Mouse (Mus musculus): ENCODE results near the gene Zyg11b.
A peak's percentile ranks its signal among the peaks of the same experiment; 100 is the strongest.

Gene Zyg11b

DNA sequence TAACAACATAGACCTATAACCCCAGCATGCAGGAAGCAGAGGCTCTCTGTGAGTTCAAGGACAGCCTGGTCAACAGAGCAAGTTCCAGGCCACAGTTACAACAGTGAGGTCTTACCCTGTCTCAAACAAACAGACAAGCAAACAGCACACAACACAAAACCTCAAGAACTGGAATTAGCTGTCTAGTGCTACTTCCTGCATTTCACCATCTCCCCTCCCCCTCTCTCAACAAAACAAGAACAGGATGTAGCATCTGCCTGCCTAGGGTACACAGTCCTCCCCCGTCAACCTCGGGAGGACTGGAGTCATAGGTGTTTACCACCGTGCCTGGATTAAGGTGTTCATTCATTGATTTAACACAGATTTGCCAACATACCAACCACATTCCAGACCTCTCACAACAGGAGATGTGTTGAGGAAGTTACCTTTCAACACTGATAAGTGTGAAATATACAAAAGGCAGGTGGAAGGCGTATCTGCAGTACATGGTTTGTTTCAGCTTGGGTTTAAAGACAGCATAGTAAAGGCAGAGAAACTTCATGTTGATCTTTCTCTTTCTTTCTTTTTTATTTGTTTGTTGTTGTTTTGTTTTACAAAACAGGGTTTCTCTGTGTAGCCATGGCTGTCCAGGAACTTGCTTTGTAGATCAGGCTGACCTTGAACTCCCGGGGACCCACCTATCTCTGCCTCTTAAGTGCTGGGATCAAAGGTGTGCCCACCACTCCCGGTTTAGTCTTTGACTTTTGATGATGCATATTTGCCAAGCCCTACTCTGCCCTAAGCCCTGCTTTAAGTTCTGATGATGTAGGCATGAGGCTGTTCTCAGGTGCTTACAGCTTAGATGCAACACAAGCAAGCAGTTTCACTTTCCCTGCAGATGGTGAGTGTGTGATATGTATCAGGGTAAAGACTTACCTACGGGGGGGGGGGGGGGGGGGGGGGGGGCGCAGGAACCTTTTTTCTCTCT, 18.0 kb upstream of the Zyg11b start:
- peak; percentile 25 for DNase-seq (ENCODE audit: low read depth, low spot score)

DNA sequence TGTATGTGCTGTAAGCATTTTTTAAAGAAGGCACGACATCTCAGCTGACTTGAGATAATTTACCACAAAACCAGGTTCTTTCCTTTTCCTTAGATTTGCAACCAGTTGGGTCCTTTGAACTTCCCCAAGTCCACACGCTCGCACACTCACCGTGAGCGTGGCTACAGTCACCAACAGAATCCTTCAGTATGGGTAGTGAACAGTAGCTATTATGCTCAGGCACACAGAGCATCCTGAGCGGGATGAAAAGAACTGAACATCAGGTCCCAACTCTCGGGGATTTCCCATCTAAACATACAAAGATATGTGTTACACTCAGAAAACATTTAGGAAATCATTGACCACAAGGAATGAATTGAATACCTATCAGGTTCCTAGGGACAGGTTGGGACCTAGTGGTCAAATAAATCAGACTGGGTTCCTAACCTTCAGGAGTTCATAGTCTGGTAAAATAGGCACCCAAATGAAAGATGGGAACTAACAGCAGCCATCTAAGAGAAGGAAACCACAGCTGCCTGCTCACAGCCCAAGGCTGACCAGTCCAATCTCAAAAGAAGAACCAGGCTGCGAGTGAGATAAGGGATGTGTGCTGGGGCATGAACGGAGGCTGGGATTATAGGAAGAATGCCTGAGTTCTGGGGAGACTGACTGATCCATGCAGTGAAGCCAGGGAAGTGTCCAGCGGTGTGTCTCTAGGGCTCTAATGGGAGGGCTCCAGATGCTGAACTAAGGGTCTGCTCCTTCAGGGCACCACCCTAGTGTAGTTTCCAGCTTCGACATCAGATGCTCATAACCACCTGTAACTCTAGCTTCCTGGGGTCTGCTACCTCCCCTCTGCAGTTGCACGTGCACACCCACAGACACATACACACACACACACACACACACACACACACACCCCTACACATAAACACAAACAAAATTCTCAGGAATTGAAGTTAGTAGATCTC, 17.0 kb upstream of the Zyg11b start:
- DNase-seq (ENCODE audit: low read depth, low spot score), result no peak

DNA sequence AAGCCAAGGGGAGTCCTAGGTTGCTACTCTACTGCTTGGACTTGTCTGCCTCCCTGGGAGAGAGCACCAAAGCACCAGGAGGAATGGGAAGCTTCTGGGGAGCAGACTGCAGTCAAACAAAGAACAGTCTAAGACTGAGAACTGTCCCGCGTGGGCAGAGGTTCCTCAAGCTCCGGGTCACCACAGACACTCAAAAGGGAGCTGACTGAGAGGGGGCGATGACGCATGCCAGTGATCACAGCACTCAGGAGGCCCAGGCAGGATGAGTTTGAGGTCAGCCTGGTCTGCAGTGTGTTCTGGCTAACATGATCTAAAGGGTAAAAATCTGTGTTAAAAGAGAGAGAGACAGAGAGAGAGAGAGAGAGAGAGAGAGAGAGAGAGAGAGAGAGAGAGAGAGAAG, 13.1 kb upstream of the Zyg11b start:
- DNase-seq (ENCODE audit: low read depth, low spot score), result no peak

DNA sequence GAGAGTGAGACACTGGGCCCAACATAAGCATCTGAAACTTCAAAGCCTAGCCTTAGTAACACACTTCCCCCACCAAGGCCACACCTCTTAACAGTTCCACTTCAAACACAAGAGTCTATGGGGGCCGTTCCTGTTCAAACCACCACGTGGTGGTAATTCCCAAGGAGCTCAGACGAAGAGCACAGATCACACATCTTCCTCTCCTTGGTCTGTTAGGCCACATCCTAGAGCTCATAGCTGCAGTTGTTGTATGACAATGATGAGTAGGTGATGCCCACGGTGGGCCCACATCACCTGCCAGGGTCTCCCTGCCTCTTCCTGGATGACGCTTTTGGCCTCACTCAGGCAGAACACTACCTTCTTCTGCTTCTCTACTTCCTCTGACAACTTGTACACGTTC, 9.8 kb upstream of the Zyg11b start:
- no peak for DNase-seq (ENCODE audit: low read depth, low spot score)

DNA sequence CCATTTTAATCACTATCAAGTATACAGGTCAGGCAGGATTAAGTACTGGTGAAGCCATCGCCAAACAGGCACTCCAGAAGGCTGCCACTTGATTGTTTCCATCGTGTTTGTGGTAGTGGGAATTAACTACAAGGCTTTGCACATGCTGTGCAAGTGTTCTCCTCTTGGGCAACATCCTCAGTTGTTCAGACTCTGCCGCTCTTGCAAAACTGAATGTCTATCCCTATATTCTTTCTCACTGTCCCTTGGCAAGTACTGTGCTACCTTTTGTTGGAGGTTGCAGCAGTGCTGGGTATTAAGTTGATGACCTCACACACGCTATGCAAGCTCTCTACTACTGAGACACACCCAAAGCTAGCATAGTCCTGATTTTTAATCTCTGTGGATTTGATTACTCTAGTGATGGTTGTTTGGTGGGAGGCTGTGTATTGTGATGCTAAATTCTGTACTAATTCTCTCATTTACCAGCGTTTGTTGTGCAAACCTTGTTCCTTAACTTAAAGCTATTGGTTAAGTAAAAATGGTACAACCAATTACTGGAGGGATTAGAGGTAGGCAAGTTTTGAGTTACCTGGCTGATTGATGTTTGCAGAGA, 1.5 kb upstream of the Zyg11b start:
- no peak for DNase-seq (ENCODE audit: low read depth, low spot score)

DNA sequence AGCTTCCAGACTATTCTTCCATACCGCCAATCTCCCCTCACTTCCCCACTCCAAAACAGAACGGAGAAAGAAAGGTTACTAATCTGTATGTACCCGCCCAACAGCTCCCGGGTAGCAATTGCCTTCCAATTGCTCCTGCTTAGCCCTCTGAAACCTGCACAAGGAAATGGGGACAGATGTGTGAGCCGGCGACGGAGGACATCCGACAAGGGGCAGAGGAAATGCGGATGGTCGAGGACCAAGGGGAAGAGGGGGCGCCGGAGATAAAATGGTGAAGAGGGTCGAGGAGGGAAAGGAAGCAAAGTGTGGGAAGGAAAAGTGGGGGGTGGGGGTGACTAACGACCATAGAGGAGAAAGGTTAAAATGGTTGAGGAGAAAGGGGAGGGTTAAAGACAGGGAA, 630 bp downstream of the Zyg11b start:
- peak; percentile 39 for DNase-seq (ENCODE audit: low read depth, low spot score)

DNA sequence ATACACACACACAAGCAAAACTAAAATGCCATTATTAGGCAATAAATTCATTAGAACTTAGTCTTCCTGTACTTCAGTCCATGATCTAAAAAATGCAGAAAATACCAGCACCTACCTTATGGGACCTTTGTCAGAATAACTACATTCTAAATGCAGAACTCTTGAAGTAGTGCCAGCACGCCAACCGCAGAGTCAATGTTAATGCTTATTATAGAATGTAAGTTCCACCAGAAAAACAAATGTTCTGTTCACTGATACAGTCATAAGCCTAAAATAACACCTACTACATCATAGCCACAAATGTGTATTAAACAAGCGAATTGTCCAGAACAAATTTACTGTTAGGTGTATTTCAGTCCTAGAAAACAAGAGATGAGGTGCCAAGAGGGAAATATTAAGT, 23.9 kb downstream of the Zyg11b start:
- peak; percentile 65 for DNase-seq (ENCODE audit: low read depth, low spot score)

DNA sequence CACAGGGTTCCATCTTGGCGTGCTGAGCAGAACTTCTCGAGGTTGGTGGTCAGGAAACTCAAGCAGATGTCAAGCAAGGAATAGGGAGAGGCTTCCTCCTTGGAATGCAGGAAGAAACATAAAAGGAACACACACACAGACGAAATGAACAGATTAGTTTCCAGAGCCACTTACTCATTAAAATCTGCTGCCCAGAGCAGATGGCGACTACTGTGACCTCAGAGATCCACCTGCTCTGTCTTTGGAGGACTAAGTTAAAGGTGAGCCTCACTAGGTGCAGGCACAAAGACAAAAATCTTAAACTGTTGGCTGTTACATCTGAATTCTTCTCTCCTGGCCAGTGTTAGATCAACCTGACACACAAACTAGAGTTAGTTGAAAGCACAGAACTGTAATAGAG, 28.6 kb downstream of the Zyg11b start:
- peak; percentile 78 for DNase-seq (ENCODE audit: low read depth, low spot score)

DNA sequence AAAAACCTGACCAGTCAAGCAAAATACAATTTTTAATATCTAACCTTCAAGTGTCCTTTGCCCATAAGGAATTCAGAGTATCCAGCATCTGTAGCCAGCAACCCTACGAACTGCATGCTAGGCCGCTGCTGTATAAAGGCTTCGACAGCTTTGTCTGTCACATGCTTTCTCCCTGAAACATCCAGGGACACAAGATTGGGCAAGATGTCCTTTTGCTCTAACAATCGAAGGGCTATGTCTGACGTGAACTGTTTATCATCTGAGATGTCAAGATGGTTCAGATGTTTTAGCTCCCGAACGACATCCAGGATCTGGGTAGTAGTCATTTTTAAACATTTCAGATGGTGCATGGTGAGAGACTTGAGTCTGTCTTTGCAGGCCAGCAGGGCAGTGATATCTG, 35.1 kb downstream of the Zyg11b start:
- no peak for DNase-seq (ENCODE audit: low read depth, low spot score)

DNA sequence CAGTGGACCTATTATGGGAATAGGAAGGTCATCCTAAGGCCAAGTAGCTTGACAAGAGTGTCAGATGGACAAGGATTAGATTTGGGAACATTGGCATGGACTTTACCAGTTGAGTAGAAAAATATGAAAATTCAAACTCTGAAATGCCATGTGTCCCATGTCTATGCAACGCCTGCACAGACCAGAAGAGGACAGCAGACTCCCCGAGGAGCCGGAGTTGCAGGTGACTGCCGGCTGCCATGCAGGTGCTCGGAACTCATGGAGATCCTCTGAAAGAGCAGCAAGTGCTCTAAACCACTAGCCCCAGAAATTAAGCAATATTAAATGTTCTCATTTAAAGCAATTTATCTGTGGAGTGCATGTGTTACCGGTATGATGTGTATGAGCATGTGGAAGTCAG, 47.6 kb downstream of the Zyg11b start:
- peak; percentile 11 for DNase-seq (ENCODE audit: low read depth, low spot score)

DNA sequence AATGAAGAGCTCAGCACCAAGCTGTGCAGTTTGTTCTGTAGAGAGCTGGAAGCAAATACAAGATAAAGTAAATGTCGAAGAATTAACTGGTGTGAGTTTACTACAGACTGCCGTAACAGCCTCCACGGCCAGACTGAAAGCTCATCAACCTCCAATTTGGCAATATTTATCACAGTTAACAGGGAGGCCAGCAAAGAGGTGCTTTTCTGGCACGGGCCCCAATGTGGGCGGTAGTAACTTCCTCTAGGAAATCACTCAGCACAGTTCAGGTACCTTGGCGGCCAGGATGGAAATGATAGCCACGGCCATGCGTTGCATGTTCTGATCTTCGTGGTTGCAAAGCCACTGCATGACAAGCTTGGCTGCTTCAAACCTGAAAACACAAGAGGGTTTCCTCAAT, 50.4 kb downstream of the Zyg11b start:
- DNase-seq (ENCODE audit: low read depth, low spot score), result no peak

DNA sequence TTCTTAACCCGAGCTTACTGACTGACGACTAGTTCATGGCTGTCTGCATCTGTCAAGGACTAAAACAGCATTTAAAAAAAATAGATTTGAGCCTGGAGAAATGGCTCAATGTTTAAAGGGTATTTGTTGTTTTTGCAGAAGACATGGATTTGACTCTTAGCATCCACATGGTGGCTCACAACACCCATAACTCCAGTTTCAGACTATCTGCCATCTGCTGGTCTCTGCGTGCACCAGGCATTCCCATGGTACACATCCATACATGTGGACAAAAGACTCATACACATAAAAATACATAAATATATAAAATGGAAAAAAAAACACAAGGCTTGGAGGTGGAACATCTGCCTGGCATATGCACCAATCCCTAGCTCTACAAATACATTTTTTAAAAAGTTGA, 51.6 kb downstream of the Zyg11b start:
- DNase-seq (ENCODE audit: low read depth, low spot score), result peak; percentile 21

DNA sequence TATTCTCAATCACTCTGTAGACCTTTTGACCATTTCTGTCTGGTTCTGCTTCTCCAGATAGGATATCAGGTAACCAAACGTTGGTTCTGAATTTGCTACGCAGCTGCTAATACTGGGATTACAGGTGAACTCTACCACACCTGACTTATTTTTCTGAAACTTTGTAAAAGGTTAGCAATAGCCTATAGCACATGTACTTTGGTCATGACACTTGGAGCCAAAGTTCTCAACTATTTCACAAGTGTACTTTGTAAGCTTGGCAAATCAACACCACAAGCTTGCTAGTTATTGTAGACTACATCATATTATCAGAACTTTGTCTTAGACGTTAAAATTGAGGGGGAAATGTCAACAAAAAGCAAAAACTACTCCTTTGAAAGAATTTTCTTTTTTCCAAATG, 67.2 kb downstream of the Zyg11b start:
- no peak for DNase-seq (ENCODE audit: low read depth, low spot score)

DNA sequence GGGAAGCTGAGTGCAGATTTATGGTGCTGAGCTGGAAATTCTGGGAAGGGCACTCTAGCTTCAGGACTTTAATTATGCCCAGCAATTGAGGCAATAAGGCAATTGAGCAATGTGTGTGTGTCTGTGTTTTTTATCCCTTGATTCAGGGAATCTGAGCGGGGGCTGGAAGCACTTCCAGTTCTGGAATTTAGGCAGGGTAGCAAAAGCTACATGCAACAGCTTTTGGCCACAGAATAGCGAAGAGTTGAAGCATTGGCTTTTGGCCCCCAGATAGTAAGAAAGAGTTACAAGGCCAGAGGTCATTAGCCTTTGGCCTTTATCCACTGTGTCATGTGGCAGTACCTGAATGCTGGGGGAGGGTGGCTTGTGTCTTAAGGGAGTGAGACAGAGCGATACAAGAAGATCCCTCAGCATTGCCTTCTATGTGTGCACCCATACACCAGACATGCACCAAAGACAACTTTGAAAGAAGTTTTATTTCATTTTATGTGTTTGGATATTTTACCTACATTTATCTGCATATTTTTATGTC, 75.5 kb downstream of the Zyg11b start:
- no peak for DNase-seq (ENCODE audit: low read depth, low spot score)

DNA sequence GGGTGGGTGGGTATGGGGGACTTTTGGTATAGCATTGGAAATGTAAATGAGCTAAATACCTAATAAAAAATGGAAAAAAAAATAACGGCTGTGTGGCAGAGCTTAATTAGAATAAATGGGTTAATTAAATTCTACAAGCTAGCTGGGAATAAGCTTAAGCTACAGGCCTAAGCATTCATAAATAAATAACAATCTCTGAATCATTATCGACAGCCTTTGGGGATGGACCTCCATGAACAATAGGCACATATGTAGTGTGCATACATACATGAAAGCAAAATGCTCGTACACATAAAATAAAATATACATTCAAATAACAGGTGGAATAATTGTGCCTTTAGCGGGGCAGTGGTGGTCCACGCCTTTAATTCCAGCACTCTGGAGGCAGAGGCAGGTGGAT, 78.4 kb downstream of the Zyg11b start:
- no peak for DNase-seq (ENCODE audit: low read depth, low spot score)

DNA sequence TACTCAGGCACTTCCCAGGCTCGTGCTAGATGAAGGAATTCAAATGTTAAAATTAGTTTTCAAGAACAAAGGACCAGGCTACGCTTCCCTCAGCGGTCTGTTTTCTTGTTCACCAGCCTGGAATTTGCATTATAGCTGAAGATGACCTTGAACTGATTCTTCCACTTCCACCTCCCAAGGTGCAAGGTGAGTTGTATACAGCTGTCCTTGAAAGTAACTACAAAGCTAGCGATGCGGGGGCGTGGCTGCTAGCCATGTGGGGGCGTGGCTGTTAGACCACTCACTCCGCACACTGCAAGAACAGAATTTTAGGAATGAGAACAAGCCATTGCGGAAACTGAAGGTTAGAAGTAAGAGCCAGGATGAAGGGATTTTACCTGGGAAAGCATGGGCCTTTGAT, 81.9 kb downstream of the Zyg11b start:
- DNase-seq (ENCODE audit: low read depth, low spot score), result no peak

DNA sequence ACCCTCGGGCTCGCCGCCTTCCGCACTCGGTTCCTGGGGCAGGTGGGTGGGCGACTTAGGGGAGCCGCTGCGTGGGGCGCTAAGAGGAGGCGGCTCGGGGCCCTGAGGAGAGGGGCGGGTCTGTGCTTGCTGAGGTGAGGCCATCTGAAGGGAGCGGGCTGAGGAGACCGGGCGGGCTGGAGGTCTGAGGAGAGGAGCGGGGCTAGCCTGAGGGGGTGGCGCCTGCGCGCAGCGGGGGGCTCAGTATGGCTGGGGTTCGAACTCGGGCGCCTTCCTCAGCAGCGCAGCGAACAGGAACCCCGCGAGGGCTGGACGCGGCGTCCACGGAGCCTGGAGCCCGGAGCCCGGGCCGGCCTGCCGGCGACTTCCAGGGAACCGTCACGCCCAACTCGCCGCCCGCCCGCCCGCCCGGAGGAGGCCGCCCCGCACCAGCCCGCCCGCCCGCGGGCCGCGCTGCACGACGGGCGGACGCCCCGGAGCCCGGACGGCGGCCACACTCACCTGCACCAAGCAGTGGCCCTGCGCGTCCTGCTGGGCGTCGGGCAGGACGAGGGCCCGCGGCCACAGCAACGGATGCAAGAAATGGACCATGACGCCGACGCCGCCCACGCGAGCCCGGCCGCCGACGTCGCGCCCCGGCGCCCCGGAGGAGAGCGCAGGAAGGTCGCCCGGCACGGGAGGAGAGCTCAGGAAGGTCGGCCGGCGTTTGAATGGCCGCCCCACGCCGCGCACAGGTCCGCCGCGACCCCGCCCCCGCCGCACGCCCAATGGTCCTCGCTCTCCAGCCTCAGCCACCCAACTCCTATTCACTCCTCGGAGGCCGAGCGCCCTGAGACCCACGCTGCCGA, 83.3 kb downstream of the Zyg11b start, which contains the start of gene Zyg11a:
Gene Zyg11a, minus strand, starts transcription at position 717 of the 848 bp plus-strand sequence.
- DNase-seq (ENCODE audit: low read depth, low spot score), result no peak

DNA sequence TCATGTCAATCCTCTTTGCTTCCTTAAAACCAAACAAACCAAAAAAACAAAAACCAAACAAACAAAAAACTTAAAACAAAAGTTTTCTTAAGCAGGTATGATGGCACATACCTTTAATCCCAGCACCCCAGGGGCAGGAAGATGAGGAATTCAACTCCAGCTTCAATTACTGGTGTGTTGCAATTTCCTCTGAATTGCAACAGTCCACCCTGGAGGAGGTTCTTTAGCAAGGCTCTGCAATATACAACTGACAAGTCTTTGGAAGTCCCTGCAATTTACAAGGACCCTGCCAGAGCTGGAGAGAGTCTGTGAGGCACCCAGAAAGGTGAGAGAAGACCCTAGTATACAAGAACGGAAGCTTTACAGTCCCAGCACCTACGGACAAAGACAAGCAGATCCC, 87.9 kb downstream of the Zyg11b start:
- no peak for DNase-seq (ENCODE audit: low read depth, low spot score)

DNA sequence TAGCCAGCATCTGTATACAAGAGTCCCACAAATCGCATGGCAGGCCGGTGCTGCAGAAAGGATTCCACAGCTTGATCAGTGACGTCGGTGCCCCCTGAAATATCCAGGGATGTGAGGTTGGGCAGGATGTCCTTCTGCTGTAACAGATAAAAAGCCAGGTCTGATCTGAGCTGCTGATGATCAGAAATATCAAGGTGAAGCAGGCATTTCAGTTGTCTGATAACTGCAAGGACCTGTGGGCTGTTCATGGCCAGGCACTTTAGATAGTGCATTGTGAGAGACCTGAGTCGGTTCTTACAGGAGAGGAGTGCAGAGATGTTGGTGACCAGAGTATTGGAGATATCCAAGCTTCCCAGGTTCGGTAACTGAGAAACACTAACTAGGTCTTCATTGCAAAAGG, 96.3 kb downstream of the Zyg11b start:
- no peak for DNase-seq (ENCODE audit: low read depth, low spot score)

DNA sequence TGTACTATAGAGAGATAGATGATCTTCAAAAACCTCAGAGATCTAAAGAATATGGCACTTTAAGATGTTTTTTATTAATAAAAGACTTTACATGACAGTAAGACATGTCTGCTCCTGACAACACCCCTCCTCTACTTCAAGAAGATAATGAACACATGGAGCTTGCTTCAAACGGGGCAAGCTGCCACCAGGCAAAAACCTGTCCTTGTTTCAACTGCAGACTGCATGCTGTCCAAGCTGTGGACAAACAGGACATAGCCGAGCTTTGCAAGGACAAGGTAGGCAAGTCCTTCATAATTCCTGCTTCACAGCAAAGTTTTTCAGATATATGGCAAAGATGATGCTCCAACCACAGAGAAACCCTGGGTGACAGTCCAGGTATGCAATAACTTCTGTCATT, 101.7 kb downstream of the Zyg11b start:
- DNase-seq (ENCODE audit: low read depth, low spot score), result peak; percentile 35
